Comparison of ENCODE assay signal across 8 mouse cellular contexts in genomic region chr5:77217211-77217610, GRCm38 (mm10). TPM values are rescaled to one million over a fixed set of nuclear protein-coding genes. Genes with fewer than 3 reads are reported as not detected.
DNase-seq lines count a peak whose midpoint lies in the region; ATAC-seq and TF ChIP-seq lines count a peak whose summit lies in the region.

No protein-coding gene starts in this region.

- peak; percentile 42 for TF ChIP-seq CTCF in kidney, adult 2 months (conservative IDR thresholded peaks at IDR 0.05; ENCODE audit: insufficient read depth, insufficient read length, low read depth, low read length)

- no peaks in the 10 kb centered on the region for H3K9me3 ChIP-seq in embryonic facial prominence, embryonic 12.5 days
- no peaks in the 10 kb centered on the region for H3K9me3 ChIP-seq in limb, embryonic 11.5 days (ENCODE audit: control insufficient read depth, low read length)
- H3K9me3 ChIP-seq in midbrain, embryonic 14.5 days (ENCODE audit: control insufficient read depth, low read length) = no peaks in the 10 kb centered on the region

- 0 out of 2 replicates have a peak overlapping the region, but pooled peaks have one; percentile 3 for H3K4me3 ChIP-seq in embryonic facial prominence, embryonic 12.5 days
- H3K4me3 ChIP-seq in kidney, adult 2 months (ENCODE audit: insufficient read depth, low read depth, low read length) = peak overlapping the region; percentile 31; the same call in 1 of the 2 replicates
- H3K4me3 ChIP-seq in limb, embryonic 11.5 days (ENCODE audit: low read depth, low read length) = no peak overlapping the region
- no peak overlapping the region for H3K4me3 ChIP-seq in midbrain, embryonic 14.5 days (replicated peaks; ENCODE audit: low read depth, low read length)

- no peak for TF ChIP-seq POLR2A in kidney, adult 2 months (IDR thresholded peaks at IDR 0.05; ENCODE audit: low read depth, low read length)

- no peaks in the 10 kb centered on the region for H3K4me1 ChIP-seq in embryonic facial prominence, embryonic 12.5 days
- no peaks in the 10 kb centered on the region for H3K4me1 ChIP-seq in kidney, adult 2 months (ENCODE audit: control insufficient read depth, insufficient read depth, low read length)
- no peaks in the 10 kb centered on the region for H3K4me1 ChIP-seq in limb, embryonic 11.5 days (ENCODE audit: control insufficient read depth, insufficient read depth, low read length)
- H3K4me1 ChIP-seq in midbrain, embryonic 14.5 days (ENCODE audit: control insufficient read depth, insufficient read depth, low read length) = no peaks in the 10 kb centered on the region

- H3K4me2 ChIP-seq in embryonic facial prominence, embryonic 12.5 days (replicated peaks) = peak overlapping the region; percentile 27
- no peak overlapping the region for H3K4me2 ChIP-seq in limb, embryonic 11.5 days (ENCODE audit: low read depth, severe bottlenecking)
- H3K4me2 ChIP-seq in midbrain, embryonic 14.5 days (ENCODE audit: low read length) = no peak overlapping the region

- peak; percentile 82 to 85 for DNase-seq in B cell, adult 2 months
- DNase-seq in adrenal gland, postnatal 25 days = peak; percentile 65
- DNase-seq in heart, adult 11 months = peak; percentile 86
- DNase-seq in kidney, adult 2 months = peak; percentile 78
- peak; percentile 90 for DNase-seq in limb, embryonic 11.5 days (ENCODE audit: low spot score)
- peak; percentile 96 for DNase-seq in midbrain, embryonic 14.5 days
- DNase-seq in spleen, postnatal 14 days (ENCODE audit: low spot score in 2 of 2) = peak; percentile 29 to 68

- H3K36me3 ChIP-seq in embryonic facial prominence, embryonic 12.5 days = no peaks in the 10 kb centered on the region
- no peaks in the 10 kb centered on the region for H3K36me3 ChIP-seq in kidney, adult 2 months (ENCODE audit: control insufficient read depth, insufficient read depth, low read length)
- H3K36me3 ChIP-seq in limb, embryonic 11.5 days (ENCODE audit: control insufficient read depth, insufficient read depth, low read length) = no peaks in the 10 kb centered on the region
- H3K36me3 ChIP-seq in midbrain, embryonic 14.5 days (ENCODE audit: control insufficient read depth, insufficient read depth, low read length) = no peaks in the 10 kb centered on the region

- no peak overlapping the region for H3K9ac ChIP-seq in embryonic facial prominence, embryonic 12.5 days
- no peak overlapping the region for H3K9ac ChIP-seq in limb, embryonic 11.5 days (ENCODE audit: low read length)
- no peak overlapping the region for H3K9ac ChIP-seq in midbrain, embryonic 14.5 days (replicated peaks; ENCODE audit: low read length)

- no peak overlapping the region for H3K27ac ChIP-seq in embryonic facial prominence, embryonic 12.5 days
- no peak overlapping the region for H3K27ac ChIP-seq in kidney, adult 2 months (ENCODE audit: insufficient read depth, low read depth, low read length)
- no peak overlapping the region for H3K27ac ChIP-seq in limb, embryonic 11.5 days (replicated peaks; ENCODE audit: low read depth, low read length)
- H3K27ac ChIP-seq in midbrain, embryonic 14.5 days (replicated peaks; ENCODE audit: low read depth, low read length) = no peak overlapping the region

- no peak for ATAC-seq in embryonic facial prominence, embryonic 12.5 days (ENCODE audit: insufficient number of reproducible peaks, insufficient read depth, low FRiP score, low TSS enrichment)
- no peak for ATAC-seq in limb, embryonic 11.5 days (ENCODE audit: insufficient number of reproducible peaks, low FRiP score, low TSS enrichment, low read depth)
- no peak; the same call in 1 of the 2 replicates for ATAC-seq in midbrain, embryonic 14.5 days (ENCODE audit: low FRiP score, low TSS enrichment)

- H3K27me3 ChIP-seq in embryonic facial prominence, embryonic 12.5 days = no peaks in the 10 kb centered on the region
- H3K27me3 ChIP-seq in kidney, adult 2 months (replicated peaks; ENCODE audit: control insufficient read depth, insufficient read depth, low read length) = no peaks in the 10 kb centered on the region
- no peaks in the 10 kb centered on the region for H3K27me3 ChIP-seq in limb, embryonic 11.5 days (ENCODE audit: control insufficient read depth, insufficient read depth, low read length)
- H3K27me3 ChIP-seq in midbrain, embryonic 14.5 days (ENCODE audit: control insufficient read depth, insufficient read depth, low read length) = no peaks in the 10 kb centered on the region

- WGBS in embryonic facial prominence, embryonic 12.5 days = 7% methylated on average over 9 of the region's 9 CpGs
- 5% methylated on average over 9 of the region's 9 CpGs for WGBS in kidney, adult 2 months
- WGBS in limb, embryonic 11.5 days = 17% methylated on average over 9 of the region's 9 CpGs
- 16% methylated on average over 9 of the region's 9 CpGs for WGBS in midbrain, embryonic 14.5 days

RNA-seq across cellular contexts. Expression of gene Spink2, which starts 5.9 kb away (rescaled TPM):
- total RNA-seq in adrenal gland, postnatal 25 days (2021) = not detected in 2 replicates
- 1.2 and 2.3 TPM in 2 replicates for polyA plus RNA-seq in embryonic facial prominence, embryonic 12.5 days (2016; fragmentation: Nextera tagmentation; extraction: Ambion mirVana)
- polyA plus RNA-seq in kidney, adult 2 months (2012; rRNA removed) = 0.23 and 0.68 TPM in 2 replicates
- 0.33 and 1.8 TPM in 2 replicates for polyA plus RNA-seq in limb, embryonic 11.5 days (2014; fragmentation: Nextera tagmentation; extraction: Ambion mirVana)
- 0.38 TPM in 1 of 2 replicates, not detected in the other for polyA plus RNA-seq in midbrain, embryonic 14.5 days (2014; fragmentation: Nextera tagmentation; extraction: Ambion mirVana)

RNA-seq across cellular contexts. Expression of gene Rest, which starts 48.1 kb away (rescaled TPM):
- total RNA-seq in adrenal gland, postnatal 25 days (2021) = 26.4 and 28.8 TPM in 2 replicates
- 56.5 and 59.7 TPM in 2 replicates for polyA plus RNA-seq in embryonic facial prominence, embryonic 12.5 days (2016; fragmentation: Nextera tagmentation; extraction: Ambion mirVana)
- 7.3 and 8.3 TPM in 2 replicates for polyA plus RNA-seq in kidney, adult 2 months (2012; rRNA removed)
- polyA plus RNA-seq in limb, embryonic 11.5 days (2014; fragmentation: Nextera tagmentation; extraction: Ambion mirVana) = 58.0 and 59.1 TPM in 2 replicates
- 5.6 and 8.4 TPM in 2 replicates for polyA plus RNA-seq in midbrain, embryonic 14.5 days (2014; fragmentation: Nextera tagmentation; extraction: Ambion mirVana)

Comparison
In these comparisons a context has a peak if more than half of its experiments do, and no peak if none do; other contexts are left out.
1. H3K4me3 ChIP-seq: peak in embryonic facial prominence, embryonic 12.5 days (single experiment) and kidney, adult 2 months (single experiment); none in limb, embryonic 11.5 days (single experiment) and midbrain, embryonic 14.5 days (single experiment).
2. Peak in every context shown above with its lines, with median percentiles within 50 percentile points of each other: DNase-seq.